Mouse (Mus musculus) urinary bladder, adult 18-20 months (tissue): ENCODE results near the gene Gpr15.
A peak's percentile ranks its signal among the peaks of the same experiment; 100 is the strongest.

Experiments
- DNase-seq, 2 experiments: peaks; one replicate each; pipeline ENCODE4 v3.0.0; 2022; ENCODE audit warnings: low spot score in 2 of 2, mixed read lengths in 2 of 2

Gpr15 gene

GRCm38 (mm10) chr16:58671212-58671985, 47.5 kb downstream of the Gpr15 start:
- no peak for DNase-seq

GRCm38 (mm10) chr16:58670643-58671042, 48.2 kb downstream of the Gpr15 start:
- no peak for DNase-seq

- peak; percentile 75 to 86 for DNase-seq
Observed at GRCm38 (mm10) chr16:58669917-58670630, 48.8 kb downstream of the Gpr15 start, which contains the start of gene Cpox. Gene Cpox (plus strand): TSS chr16:58670292.

- no peak for DNase-seq
Observed at GRCm38 (mm10) chr16:58669264-58669663, 49.6 kb downstream of the Gpr15 start.

GRCm38 (mm10) chr16:58668586-58668985, 50.3 kb downstream of the Gpr15 start:
- DNase-seq, result no peak
